Mouse (Mus musculus) heart, embryonic 16.5 days (tissue): Measurements from ENCODE around the gene Shld2. TPM values are rescaled to one million over a fixed set of nuclear protein-coding genes. Genes with fewer than 3 reads are reported as not detected.

Experiments
- ATAC-seq: fragments of 200-750 bp; cut with Nextera tagmentation; replicated peaks from 2 replicates; pipeline ENCODE4 v1.8.0; 2017; ENCODE audit warnings: moderate number of reproducible peaks; ENCODE audit not compliant: insufficient read depth, low FRiP score; ENCODE audit errors: extremely low read depth
- H3K27ac ChIP-seq: fragments of 300-500 bp; sonication (generic); 2 replicates; pipeline ENCODE4 v1.5.1; 2014; ENCODE audit warnings: mild to moderate bottlenecking, low read length, control low read depth, moderate library complexity
- H3K27me3 ChIP-seq: fragments of 300-500 bp; sonication (generic); 2 replicates; pipeline ENCODE4 v1.6.1; 2014; ENCODE audit warnings: low read length, mixed read lengths; ENCODE audit not compliant: control insufficient read depth, insufficient read depth
- H3K36me3 ChIP-seq: fragments of 300-500 bp; sonication (generic); 2 replicates; pipeline ENCODE4 v1.6.1; 2014; ENCODE audit not compliant: control insufficient read depth, insufficient read depth
- H3K4me1 ChIP-seq: fragments of 300-500 bp; sonication (generic); 2 replicates; pipeline ENCODE4 v1.6.1; 2014; ENCODE audit warnings: low read length, mixed read lengths; ENCODE audit not compliant: control insufficient read depth, insufficient read depth
- H3K4me2 ChIP-seq: fragments of 300-500 bp; sonication (generic); 2 replicates; pipeline ENCODE4 v1.6.1; 2014; ENCODE audit warnings: low read depth, mild to moderate bottlenecking, control low read depth, low read length
- H3K4me3 ChIP-seq: fragments of 300-500 bp; sonication (generic); 2 replicates; pipeline ENCODE4 v1.5.1; 2014; ENCODE audit warnings: mild to moderate bottlenecking, control low read depth, low read length
- H3K9ac ChIP-seq: fragments of 300-500 bp; sonication (generic); 2 replicates; pipeline ENCODE4 v1.6.1; 2014; ENCODE audit warnings: low read length, control low read depth
- H3K9me3 ChIP-seq: fragments of 300-500 bp; sonication (generic); replicated peaks from 2 replicates; pipeline ENCODE4 v1.6.1; 2016; ENCODE audit warnings: low read length; ENCODE audit not compliant: control insufficient read depth
- WGBS: fragments of 180-500 bp; shearing (Covaris S2); extraction: QIAGEN DNeasy Blood & Tissue Kit; methylation state at CpG from one replicate; pipeline ENCODE4 v1.1.7; 2014; 5-methylcytosine and 5-hydroxymethylcytosine counted together
- polyA plus RNA-seq: library from polyadenylated mRNA; unstranded; fragments of >200 nt; fragmentation: Nextera tagmentation; extraction: Ambion mirVana; gene quantifications from 2 replicates; pipeline ENCODE4 v1.2.1, GENCODE M21; 2015

Gene Shld2
- polyA plus RNA-seq, result 7.7 and 8.9 TPM in 2 replicates

GRCm38 (mm10) chr14:34310234-34310965, at the start of gene Shld2, which contains the start of gene Glud1:
TSS of gene Shld2 (minus strand) at chr14:34310493.
TSS of gene Glud1 (plus strand) at chr14:34310727.
- no peaks in the 10 kb centered on the region for H3K36me3 ChIP-seq
- peak within 1 kb of the TSS; percentile 95 for H3K27ac ChIP-seq
- no peaks in the 10 kb centered on the region for H3K27me3 ChIP-seq
- H3K4me3 ChIP-seq, result peak within 1 kb of the TSS; percentile 85
- ATAC-seq, result peak; percentile 96
- H3K9ac ChIP-seq, result peak within 1 kb of the TSS; percentile 95
- H3K4me1 ChIP-seq, result peaks cover 15% of the 10 kb centered on the region
- H3K9me3 ChIP-seq, result no peaks in the 10 kb centered on the region
- peak within 1 kb of the TSS; percentile 91 for H3K4me2 ChIP-seq
- WGBS, result under 1% methylated on average over 95 of the region's 100 CpGs

GRCm38 (mm10) chr14:34359676-34360244, 49.5 kb upstream of the Shld2 start:
- Histone ChIP-seq H3K27me3 (no peaks in the 10 kb centered on the region), H3K4me3 (no peak overlapping the region), H3K4me1 (peaks cover 4% of the 10 kb centered on the region; the same call in 1 of the 2 replicates), H3K4me2 (no peak overlapping the region), H3K9me3 (no peaks in the 10 kb centered on the region), H3K9ac (no peak overlapping the region), H3K36me3 (no peaks in the 10 kb centered on the region), H3K27ac (no peak overlapping the region)
- 47% methylated on average over 5 of the region's 5 CpGs for WGBS
- ATAC-seq, result no peak

GRCm38 (mm10) chr14:34357671-34358455, 47.6 kb upstream of the Shld2 start:
- H3K9ac ChIP-seq, result no peak overlapping the region
- WGBS, result 71% methylated on average over 7 of the region's 7 CpGs
- no peak overlapping the region for H3K27ac ChIP-seq
- no peak for ATAC-seq
- no peaks in the 10 kb centered on the region for H3K4me1 ChIP-seq
- no peak overlapping the region for H3K4me2 ChIP-seq
- no peak overlapping the region for H3K4me3 ChIP-seq
- H3K36me3 ChIP-seq, result no peaks in the 10 kb centered on the region
- no peaks in the 10 kb centered on the region for H3K27me3 ChIP-seq
- no peaks in the 10 kb centered on the region for H3K9me3 ChIP-seq

- Histone ChIP-seq H3K4me3 (no peak within 1 kb of the TSS), H3K27me3 (no peaks in the 10 kb centered on the region), H3K36me3 (no peaks in the 10 kb centered on the region), H3K9me3 (no peaks in the 10 kb centered on the region), H3K4me2 (no peak within 1 kb of the TSS), H3K27ac (no peak within 1 kb of the TSS), H3K9ac (no peak within 1 kb of the TSS), H3K4me1 (no peaks in the 10 kb centered on the region)
- no peak for ATAC-seq
- WGBS, result 71% methylated on average over 6 of the region's 6 CpGs
These were observed 45.0 kb upstream of the Shld2 start, which contains the start of gene Fam25c for GRCm38 (mm10) chr14:34355301-34355700. TSS of gene Fam25c (minus strand) at chr14:34355433.

- Histone ChIP-seq H3K9ac (no peak overlapping the region), H3K9me3 (no peaks in the 10 kb centered on the region), H3K27ac (no peak overlapping the region), H3K4me3 (no peak overlapping the region), H3K36me3 (no peaks in the 10 kb centered on the region), H3K4me1 (no peaks in the 10 kb centered on the region), H3K4me2 (no peak overlapping the region), H3K27me3 (no peaks in the 10 kb centered on the region)
- WGBS, result 71% methylated on average over 4 of the region's 4 CpGs
- ATAC-seq, result no peak
These were observed 44.2 kb upstream of the Shld2 start for GRCm38 (mm10) chr14:34354456-34354855.

GRCm38 (mm10) chr14:34353326-34353725, 43.0 kb upstream of the Shld2 start:
- WGBS, result 85% methylated on average over 3 of the region's 3 CpGs
- no peaks in the 10 kb centered on the region for H3K36me3 ChIP-seq
- no peaks in the 10 kb centered on the region for H3K9me3 ChIP-seq

GRCm38 (mm10) chr14:34352523-34352922, 42.2 kb upstream of the Shld2 start:
- ATAC-seq, result no peak
- 59% methylated on average over 6 of the region's 6 CpGs for WGBS
- H3K36me3 ChIP-seq, result no peaks in the 10 kb centered on the region
- H3K27me3 ChIP-seq, result no peaks in the 10 kb centered on the region
- H3K9me3 ChIP-seq, result no peaks in the 10 kb centered on the region
- H3K4me1 ChIP-seq, result no peaks in the 10 kb centered on the region
- no peak overlapping the region for H3K4me2 ChIP-seq
- no peak overlapping the region for H3K4me3 ChIP-seq
- no peak overlapping the region for H3K27ac ChIP-seq
- H3K9ac ChIP-seq, result no peak overlapping the region

More at GRCm38 (mm10) chr14:34353326-34353725, 43.0 kb upstream of the Shld2 start:
- Histone ChIP-seq H3K4me1 (no peaks in the 10 kb centered on the region), H3K27me3 (no peaks in the 10 kb centered on the region), H3K9ac (no peak overlapping the region), H3K4me3 (no peak overlapping the region), H3K27ac (no peak overlapping the region), H3K4me2 (no peak overlapping the region)
- ATAC-seq, result no peak

GRCm38 (mm10) chr14:34351660-34352059, 41.4 kb upstream of the Shld2 start:
- 72% methylated on average over 3 of the region's 3 CpGs for WGBS
- no peak overlapping the region for H3K4me2 ChIP-seq

GRCm38 (mm10) chr14:34349007-34349406, 38.7 kb upstream of the Shld2 start:
- no peaks in the 10 kb centered on the region for H3K9me3 ChIP-seq
- no peak for ATAC-seq
- H3K9ac ChIP-seq, result no peak overlapping the region
- no peak overlapping the region for H3K27ac ChIP-seq
- H3K27me3 ChIP-seq, result no peaks in the 10 kb centered on the region
- no peaks in the 10 kb centered on the region for H3K4me1 ChIP-seq
- WGBS, result 81% methylated on average over 8 of the region's 8 CpGs
- H3K36me3 ChIP-seq, result no peaks in the 10 kb centered on the region
- H3K4me3 ChIP-seq, result no peak overlapping the region
- no peak overlapping the region for H3K4me2 ChIP-seq

More at GRCm38 (mm10) chr14:34351660-34352059, 41.4 kb upstream of the Shld2 start:
- no peaks in the 10 kb centered on the region for H3K27me3 ChIP-seq
- H3K4me1 ChIP-seq, result no peaks in the 10 kb centered on the region
- no peaks in the 10 kb centered on the region for H3K36me3 ChIP-seq
- H3K4me3 ChIP-seq, result no peak overlapping the region
- no peak for ATAC-seq
- H3K9me3 ChIP-seq, result no peaks in the 10 kb centered on the region
- no peak overlapping the region for H3K9ac ChIP-seq
- H3K27ac ChIP-seq, result no peak overlapping the region
